Mouse (Mus musculus) stomach, postnatal 0 days (tissue): ENCODE results near the gene Avpi1. TPM values are rescaled to one million over a fixed set of nuclear protein-coding genes. Genes with fewer than 3 reads are reported as not detected.
A peak's percentile ranks its signal among the peaks of the same experiment; 100 is the strongest.

ENCODE experiments used
- ATAC-seq: fragments of 200-750 bp; cut with Nextera tagmentation; 2 replicates; pipeline ENCODE4 v1.8.0; 2017; ENCODE audit not compliant: low FRiP score, low TSS enrichment
- DNase-seq: peaks from one replicate; pipeline ENCODE4 v3.0.0-alpha.2; 2016; ENCODE audit warnings: low spot score
- H3K27ac ChIP-seq: fragments of 300-500 bp; sonication (generic); replicated peaks from 2 replicates; pipeline ENCODE4 v1.5.1; 2014; ENCODE audit warnings: mild to moderate bottlenecking, control low read depth
- H3K27me3 ChIP-seq: fragments of 300-500 bp; sonication (generic); 2 replicates; pipeline ENCODE4 v1.6.1; 2014; ENCODE audit warnings: low read length; ENCODE audit not compliant: control insufficient read depth, insufficient read depth
- H3K36me3 ChIP-seq: fragments of 300-500 bp; sonication (generic); 2 replicates; pipeline ENCODE4 v1.6.1; 2014; ENCODE audit warnings: low read length, mixed read lengths; ENCODE audit not compliant: control insufficient read depth, insufficient read depth
- H3K4me1 ChIP-seq: fragments of 300-500 bp; sonication (generic); replicated peaks from 2 replicates; pipeline ENCODE4 v1.6.1; 2014; ENCODE audit warnings: antibody characterized with exemption; ENCODE audit not compliant: control insufficient read depth, insufficient read depth
- H3K4me2 ChIP-seq: fragments of 300-500 bp; sonication (generic); replicated peaks from 2 replicates; pipeline ENCODE4 v1.6.1; 2014; ENCODE audit warnings: low read depth, mild to moderate bottlenecking, control low read depth, moderate library complexity
- H3K4me3 ChIP-seq: fragments of 300-500 bp; sonication (generic); 2 replicates; pipeline ENCODE4 v1.5.1; 2014; ENCODE audit warnings: low read depth, low read length, control low read depth
- H3K9ac ChIP-seq: fragments of 300-500 bp; sonication (generic); 2 replicates; pipeline ENCODE4 v1.6.1; 2014; ENCODE audit warnings: mild to moderate bottlenecking, low read length, control low read depth, mixed read lengths
- H3K9me3 ChIP-seq: fragments of 300-500 bp; sonication (generic); 2 replicates; pipeline ENCODE4 v1.6.1; 2016; ENCODE audit warnings: low read length; ENCODE audit not compliant: control insufficient read depth
- CTCF ChIP-seq: IDR thresholded peaks from 2 replicates; pipeline ENCODE4 v1.5.1; 2016; ENCODE audit warnings: antibody characterized with exemption, low read depth, mild to moderate bottlenecking, moderate library complexity
- EP300 ChIP-seq: optimal IDR thresholded peaks from 2 replicates; pipeline ENCODE3; 2016; ENCODE audit warnings: antibody characterized with exemption
- WGBS: fragments of 180-500 bp; shearing (Covaris S2); extraction: QIAGEN DNeasy Blood & Tissue Kit; methylation state at CpG from one replicate; pipeline ENCODE4 v1.1.7; 2014; 5-methylcytosine and 5-hydroxymethylcytosine counted together
- polyA plus RNA-seq: library from polyadenylated mRNA; unstranded; fragments of >200 nt; fragmentation: Nextera tagmentation; extraction: Ambion mirVana; gene quantifications from 2 replicates; pipeline ENCODE4 v1.2.1, GENCODE M21; 2015

Avpi1 gene
- polyA plus RNA-seq, 1 experiment from 2014 or later, result 108 TPM

DNA sequence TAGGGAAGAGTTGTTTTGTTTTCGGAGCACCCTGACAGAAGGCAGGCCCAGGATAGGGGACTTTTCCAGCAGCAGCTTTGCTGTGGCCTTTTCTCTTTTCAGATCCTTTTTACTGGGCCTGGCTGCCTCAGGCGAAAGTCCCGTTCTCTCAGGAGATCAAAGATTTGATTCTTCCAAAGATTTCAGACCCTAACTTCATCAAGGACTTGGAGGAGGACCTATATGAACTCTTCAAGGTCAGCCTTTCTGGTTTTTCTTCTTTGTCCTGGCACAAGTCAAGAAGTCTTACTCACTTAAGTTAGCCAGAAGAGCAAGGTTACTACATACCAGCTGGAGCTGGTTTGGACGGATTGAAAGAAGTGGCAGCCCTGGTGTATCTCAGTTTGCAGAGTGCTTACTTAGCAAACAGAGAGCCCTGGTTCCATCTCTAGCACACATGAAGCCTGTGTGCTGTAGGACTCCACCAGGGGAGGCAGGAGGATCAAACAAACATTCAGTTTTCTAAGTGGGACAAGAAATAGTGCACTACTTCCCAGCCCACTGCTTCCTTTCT, 13.0 kb downstream of the Avpi1 start:
- TF ChIP-seq CTCF (no peak), EP300 (no peak)
- Histone ChIP-seq H3K36me3 (peaks cover 13% of the 10 kb centered on the region), H3K27me3 (no peaks in the 10 kb centered on the region), H3K4me1 (no peaks in the 10 kb centered on the region), H3K9ac (no peak overlapping the region), H3K4me3 (no peak overlapping the region), H3K4me2 (no peak overlapping the region), H3K27ac (0 out of 2 replicates have a peak overlapping the region, but pooled peaks have one; percentile 31), H3K9me3 (no peaks in the 10 kb centered on the region)
- DNase-seq (no peak), ATAC-seq (peak; percentile 62)
- WGBS, result 74% methylated on average over 4 of the region's 4 CpGs

DNA sequence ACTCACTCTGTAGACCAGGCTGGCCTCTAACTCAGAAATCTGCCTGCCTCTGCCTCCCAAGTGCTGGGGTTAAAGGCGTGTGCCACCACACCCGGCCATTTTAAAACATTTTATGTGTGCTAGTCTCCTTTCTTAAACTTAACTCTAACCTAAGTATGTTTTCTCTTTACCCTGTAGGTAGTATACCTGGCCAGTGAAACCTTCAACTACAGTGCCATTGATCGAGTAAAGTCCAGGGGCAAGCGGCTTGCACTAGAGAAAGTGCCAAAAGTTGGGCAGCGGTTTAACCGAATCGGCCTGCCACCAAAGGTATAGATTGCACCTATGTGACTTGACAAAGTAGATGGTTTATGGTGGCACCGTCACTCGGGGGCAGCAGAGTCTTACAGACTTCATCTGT, 24.2 kb downstream of the Avpi1 start:
- DNase-seq (no peak), ATAC-seq (no peak)
- Histone ChIP-seq H3K9me3 (no peaks in the 10 kb centered on the region), H3K27ac (no peak overlapping the region), H3K36me3 (peaks cover 6% of the 10 kb centered on the region; the same call in 1 of the 2 replicates), H3K4me2 (no peak overlapping the region), H3K4me1 (no peaks in the 10 kb centered on the region), H3K9ac (no peak overlapping the region), H3K27me3 (no peaks in the 10 kb centered on the region), H3K4me3 (no peak overlapping the region)
- TF ChIP-seq CTCF, result peak; percentile 29
- no peak for TF ChIP-seq EP300
- 94% methylated on average over 9 of the region's 9 CpGs for WGBS

DNA sequence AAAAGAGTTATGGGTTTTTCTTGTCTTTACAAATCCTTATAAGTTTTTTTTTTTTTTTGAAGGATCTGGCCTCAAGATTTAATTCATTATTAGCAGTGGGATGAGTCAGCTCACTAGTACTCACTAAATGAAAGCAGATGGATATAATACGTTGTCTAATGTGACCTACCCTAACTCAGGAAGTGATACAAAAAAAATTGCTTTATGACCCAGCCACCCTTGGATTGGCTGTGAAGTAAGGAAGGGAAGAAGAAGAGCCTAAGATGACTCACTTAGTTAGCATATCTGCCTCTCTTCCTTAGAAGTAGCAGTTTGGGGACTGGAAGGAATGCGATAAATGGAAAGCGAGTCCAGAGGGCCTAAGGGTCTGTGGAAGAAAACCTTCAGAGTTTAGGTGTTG, 29.5 kb downstream of the Avpi1 start:
- 75% methylated on average over 3 of the region's 3 CpGs for WGBS

DNA sequence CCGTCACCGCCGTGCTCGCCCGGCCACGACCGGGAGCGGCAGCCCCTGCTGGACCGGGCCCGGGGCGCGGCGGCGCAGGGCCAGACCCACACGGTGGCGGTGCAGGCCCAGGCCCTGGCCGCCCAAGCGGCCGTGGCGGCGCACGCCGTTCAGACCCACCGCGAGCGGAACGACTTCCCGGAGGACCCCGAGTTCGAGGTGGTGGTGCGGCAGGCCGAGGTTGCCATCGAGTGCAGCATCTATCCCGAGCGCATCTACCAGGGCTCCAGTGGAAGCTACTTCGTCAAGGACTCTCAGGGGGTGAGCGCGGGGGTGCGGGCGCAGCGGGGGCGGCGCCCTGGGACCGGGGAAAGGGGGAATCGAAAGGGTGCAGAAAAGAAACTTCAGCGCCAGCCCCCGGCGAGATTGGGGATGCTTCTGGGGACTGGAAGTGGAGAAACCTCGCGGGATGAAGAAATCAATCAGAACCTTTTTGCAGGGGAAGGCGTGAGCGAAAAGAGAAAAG, 38.2 kb downstream of the Avpi1 start:
- peaks cover 5% of the 10 kb centered on the region; the same call in 1 of the 2 replicates for H3K4me1 ChIP-seq
- H3K36me3 ChIP-seq, result no peaks in the 10 kb centered on the region
- peak overlapping the region; percentile 81 for H3K4me3 ChIP-seq
- H3K9ac ChIP-seq, result peak overlapping the region; percentile 90
- no peak for DNase-seq
- ATAC-seq, result peak; percentile 60
- H3K9me3 ChIP-seq, result no peaks in the 10 kb centered on the region
- under 1% methylated on average over 48 of the region's 52 CpGs for WGBS
- no peak for TF ChIP-seq EP300
- H3K27me3 ChIP-seq, result no peaks in the 10 kb centered on the region
- peak overlapping the region; percentile 72 for H3K4me2 ChIP-seq
- peak overlapping the region; percentile 97 for H3K27ac ChIP-seq

More for the DNA sequence above, 29.5 kb downstream of the Avpi1 start:
- DNase-seq (no peak), ATAC-seq (no peak)
- H3K4me2 ChIP-seq, result no peak overlapping the region
- no peaks in the 10 kb centered on the region for H3K9me3 ChIP-seq
- H3K4me1 ChIP-seq, result no peaks in the 10 kb centered on the region
- H3K27ac ChIP-seq, result no peak overlapping the region
- no peak overlapping the region for H3K9ac ChIP-seq
- H3K36me3 ChIP-seq, result 0 out of 2 replicates have a peak, but pooled peaks cover 2% of the 10 kb centered on the region
- no peaks in the 10 kb centered on the region for H3K27me3 ChIP-seq
- TF ChIP-seq CTCF (no peak), EP300 (no peak)
- H3K4me3 ChIP-seq, result no peak overlapping the region

DNA sequence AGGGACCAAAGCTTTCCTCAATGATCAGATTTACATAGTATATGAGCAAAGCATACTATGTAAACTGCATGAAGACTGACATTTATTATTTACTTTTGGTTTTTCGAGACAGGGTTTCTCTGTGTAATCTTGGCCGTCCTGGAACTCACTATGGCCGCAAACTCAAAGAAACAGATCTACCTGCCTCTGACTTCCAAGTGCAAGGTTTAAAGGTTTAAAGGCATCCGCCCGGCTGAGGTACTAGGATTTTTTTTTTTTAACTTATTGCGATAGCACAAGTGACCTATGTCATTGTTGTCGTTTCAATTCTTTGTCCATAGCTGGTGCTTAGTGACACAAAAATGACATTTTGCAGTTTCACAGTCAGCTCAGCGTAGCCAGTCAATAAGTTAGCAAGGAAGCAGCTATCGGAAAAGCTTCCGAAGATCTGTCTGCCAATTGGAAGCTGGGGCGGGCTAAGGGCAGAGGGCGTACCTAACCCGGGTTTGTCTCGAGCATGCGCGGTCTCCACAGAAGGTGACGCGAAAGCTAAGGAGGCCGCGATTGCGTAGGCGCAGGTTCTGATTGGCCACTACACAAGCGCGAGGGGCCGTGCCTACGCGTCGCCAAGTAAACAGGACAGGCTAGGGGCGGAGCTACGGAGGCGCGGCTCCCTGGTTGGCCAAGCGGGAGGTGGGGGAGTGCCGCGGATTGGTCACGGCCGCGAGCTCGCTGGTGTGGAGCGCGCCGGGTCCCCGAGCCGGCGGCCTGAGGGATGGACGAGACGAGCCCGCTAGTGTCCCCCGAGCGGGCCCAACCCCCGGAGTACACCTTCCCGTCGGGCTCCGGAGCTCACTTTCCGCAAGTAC, 38.9 kb downstream of the Avpi1 start, which contains the start of gene Pi4k2a:
Pi4k2a (plus strand) TSS at position 723 of the 848 bp plus-strand sequence.
- H3K9me3 ChIP-seq, result no peaks in the 10 kb centered on the region
- ATAC-seq, result peak; percentile 98
- TF ChIP-seq CTCF, result no peak
- TF ChIP-seq EP300, result no peak
- H3K36me3 ChIP-seq, result no peaks in the 10 kb centered on the region
- peak within 1 kb of the TSS; percentile 81 for H3K4me3 ChIP-seq
- H3K9ac ChIP-seq, result peak within 1 kb of the TSS; percentile 90
- 1% methylated on average over 46 of the region's 55 CpGs for WGBS
- peak; percentile 99 for DNase-seq
- peak within 1 kb of the TSS; percentile 97 for H3K27ac ChIP-seq
- H3K4me1 ChIP-seq, result peaks cover 5% of the 10 kb centered on the region; the same call in 1 of the 2 replicates
- peak within 1 kb of the TSS; percentile 72 for H3K4me2 ChIP-seq
- no peaks in the 10 kb centered on the region for H3K27me3 ChIP-seq
